Mouse (Mus musculus) thymus, adult 2 months (tissue): ENCODE results near the gene Rasa4. TPM values are rescaled to one million over a fixed set of nuclear protein-coding genes. Genes with fewer than 3 reads are reported as not detected.
A peak's percentile ranks its signal among the peaks of the same experiment; 100 is the strongest.

ENCODE experiments used
- DNase-seq: peaks from one replicate; pipeline ENCODE4 v3.0.0; 2021
- H3K27ac ChIP-seq: fragments of 200-500 bp; 2 replicates; pipeline ENCODE4 v1.5.1; 2012; ENCODE audit warnings: low read length, control low read depth; ENCODE audit not compliant: control insufficient read depth, insufficient read depth
- H3K27me3 ChIP-seq: fragments of 200-500 bp; 2 replicates; pipeline ENCODE4 v1.6.1; 2012; ENCODE audit warnings: mild to moderate bottlenecking, low read length, moderate library complexity, mixed read lengths; ENCODE audit not compliant: control insufficient read depth, insufficient read depth
- H3K36me3 ChIP-seq: fragments of 200-500 bp; 2 replicates; pipeline ENCODE4 v1.6.1; 2012; ENCODE audit warnings: mild to moderate bottlenecking, low read length, moderate library complexity; ENCODE audit not compliant: control insufficient read depth, insufficient read depth
- H3K4me1 ChIP-seq: fragments of 200-500 bp; replicated peaks from 2 replicates; pipeline ENCODE4 v1.6.1; 2012; ENCODE audit warnings: low read length; ENCODE audit not compliant: control insufficient read depth, insufficient read depth
- H3K4me3 ChIP-seq: fragments of 200-500 bp; 2 replicates; pipeline ENCODE4 v1.5.1; 2012; ENCODE audit warnings: mild to moderate bottlenecking, low read length, control low read depth, moderate library complexity; ENCODE audit not compliant: control insufficient read depth, insufficient read depth
- CTCF ChIP-seq: fragments of 200-500 bp; IDR thresholded peaks from 2 replicates; pipeline ENCODE4 v1.5.1; 2012; ENCODE audit warnings: mild to moderate bottlenecking, control low read depth, low read length, moderate library complexity, borderline replicate concordance; ENCODE audit not compliant: control insufficient read depth, poor library complexity, insufficient read depth; ENCODE audit errors: extremely low read depth
- POLR2A ChIP-seq: fragments of 200-500 bp; IDR thresholded peaks from 2 replicates; pipeline ENCODE4 v1.6.1; 2012; ENCODE audit warnings: mild to moderate bottlenecking, low read length, control low read depth, moderate library complexity; ENCODE audit not compliant: control insufficient read depth, poor library complexity, insufficient read depth; ENCODE audit errors: extremely low read depth
- WGBS: fragments of 180-500 bp; shearing (Covaris S2); methylation state at CpG from one replicate; pipeline ENCODE4 v1.1.7; 2018; 5-methylcytosine and 5-hydroxymethylcytosine counted together
- polyA plus RNA-seq: library from polyadenylated mRNA; depleted of rRNA; stranded (reverse); fragments of >200 nt; gene quantifications from 2 replicates; pipeline ENCODE4 v1.2.3, GENCODE M21; 2012

Rasa4 gene
- polyA plus RNA-seq, 1 experiment = 37.5 TPM

DNA sequence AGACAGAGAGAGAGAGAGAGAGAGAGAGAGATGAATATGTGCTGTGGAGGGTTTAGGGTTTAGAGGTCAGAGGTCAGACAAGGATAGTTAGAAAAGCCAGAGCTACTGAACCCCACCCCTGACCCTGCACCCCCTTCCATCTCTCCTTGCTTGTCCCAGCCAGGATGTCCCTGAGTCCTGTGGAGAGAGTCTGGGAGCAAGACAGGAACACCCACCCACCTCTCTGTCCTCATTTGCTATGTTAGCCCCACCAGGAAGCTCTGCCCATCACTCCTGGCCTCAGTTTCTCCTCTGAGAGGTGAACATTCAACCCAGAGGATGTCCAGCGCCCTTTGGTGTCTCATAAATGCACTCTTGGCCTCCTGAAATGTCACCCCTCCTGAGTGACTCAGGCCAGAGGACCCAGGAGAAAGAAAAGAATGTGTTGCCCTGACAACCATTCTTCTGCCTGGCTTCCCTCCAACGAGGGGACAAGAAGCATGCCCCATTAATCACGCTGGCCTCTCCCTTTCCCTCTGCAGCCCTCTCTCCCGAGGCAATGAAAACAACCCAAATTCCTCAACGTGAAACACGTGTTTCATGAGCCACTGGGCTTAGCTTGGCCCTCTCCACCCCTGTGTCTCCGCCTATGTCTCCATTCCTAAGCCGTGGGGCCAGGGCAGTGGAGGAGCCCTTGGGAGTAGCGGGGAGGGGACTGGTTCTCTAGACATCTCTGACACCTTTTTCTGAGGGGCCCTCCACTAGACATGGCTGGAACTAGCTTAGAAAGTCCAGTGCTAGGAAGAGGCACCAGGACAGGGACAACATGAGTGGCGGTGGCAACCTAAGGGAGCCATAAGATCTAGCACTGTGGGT is 32.3 kb upstream of the Rasa4 start:
- DNase-seq = no peak
- WGBS = 63% methylated on average over 10 of the region's 10 CpGs
- H3K27me3 ChIP-seq = no peaks in the 10 kb centered on the region

DNA sequence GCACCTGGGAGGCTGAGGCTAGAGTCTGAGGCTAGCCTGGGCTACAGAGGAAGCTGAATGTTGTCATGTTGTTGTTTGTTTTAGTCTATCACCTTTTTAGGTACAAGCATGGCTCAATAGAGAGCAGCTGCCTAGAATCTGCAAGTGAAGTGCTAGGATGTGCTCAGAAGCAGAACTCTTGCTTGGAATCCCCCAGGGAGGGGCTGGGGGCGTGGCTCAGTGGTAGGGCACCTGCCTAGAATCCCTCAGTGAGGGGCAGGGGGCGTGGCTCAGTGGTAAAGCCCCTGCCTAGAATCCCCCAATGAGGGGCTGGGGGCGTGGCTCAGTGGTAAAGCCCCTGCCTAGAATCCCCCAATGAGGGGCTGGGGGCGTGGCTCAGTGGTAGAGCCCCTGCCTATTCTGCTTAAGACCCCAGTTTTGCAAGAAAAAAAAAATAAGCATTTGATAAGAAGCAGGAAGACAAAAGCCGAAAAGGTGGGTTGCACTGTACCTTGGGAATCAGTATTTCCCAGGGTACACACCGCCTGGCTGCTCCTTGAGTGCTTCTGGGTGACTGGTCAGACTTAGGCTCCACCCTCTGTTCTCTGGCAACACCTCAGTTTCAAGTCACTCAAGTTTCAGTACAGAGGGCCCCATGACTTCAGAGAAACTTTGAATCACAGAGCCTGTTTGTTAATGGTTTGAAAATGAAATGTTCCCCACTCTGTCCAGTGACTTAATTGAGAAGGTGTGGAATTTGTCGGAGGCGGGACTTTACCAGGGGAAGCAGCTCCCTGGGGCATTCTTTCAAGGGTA is 30.7 kb upstream of the Rasa4 start:
- H3K4me1 ChIP-seq = 0 out of 2 replicates have a peak, but pooled peaks cover 3% of the 10 kb centered on the region
- WGBS = 90% methylated on average over 8 of the region's 8 CpGs
- no peak for TF ChIP-seq POLR2A
- no peaks in the 10 kb centered on the region for H3K36me3 ChIP-seq
- H3K27me3 ChIP-seq = no peaks in the 10 kb centered on the region
- DNase-seq = no peak
- H3K4me3 ChIP-seq = no peak overlapping the region
- H3K27ac ChIP-seq = no peak overlapping the region

More for the DNA sequence above, 32.3 kb upstream of the Rasa4 start:
- no peak overlapping the region for H3K27ac ChIP-seq
- H3K4me1 ChIP-seq = 0 out of 2 replicates have a peak, but pooled peaks cover 3% of the 10 kb centered on the region
- TF ChIP-seq POLR2A (no peak), CTCF (no peak)
- H3K36me3 ChIP-seq = no peaks in the 10 kb centered on the region
- no peak overlapping the region for H3K4me3 ChIP-seq

DNA sequence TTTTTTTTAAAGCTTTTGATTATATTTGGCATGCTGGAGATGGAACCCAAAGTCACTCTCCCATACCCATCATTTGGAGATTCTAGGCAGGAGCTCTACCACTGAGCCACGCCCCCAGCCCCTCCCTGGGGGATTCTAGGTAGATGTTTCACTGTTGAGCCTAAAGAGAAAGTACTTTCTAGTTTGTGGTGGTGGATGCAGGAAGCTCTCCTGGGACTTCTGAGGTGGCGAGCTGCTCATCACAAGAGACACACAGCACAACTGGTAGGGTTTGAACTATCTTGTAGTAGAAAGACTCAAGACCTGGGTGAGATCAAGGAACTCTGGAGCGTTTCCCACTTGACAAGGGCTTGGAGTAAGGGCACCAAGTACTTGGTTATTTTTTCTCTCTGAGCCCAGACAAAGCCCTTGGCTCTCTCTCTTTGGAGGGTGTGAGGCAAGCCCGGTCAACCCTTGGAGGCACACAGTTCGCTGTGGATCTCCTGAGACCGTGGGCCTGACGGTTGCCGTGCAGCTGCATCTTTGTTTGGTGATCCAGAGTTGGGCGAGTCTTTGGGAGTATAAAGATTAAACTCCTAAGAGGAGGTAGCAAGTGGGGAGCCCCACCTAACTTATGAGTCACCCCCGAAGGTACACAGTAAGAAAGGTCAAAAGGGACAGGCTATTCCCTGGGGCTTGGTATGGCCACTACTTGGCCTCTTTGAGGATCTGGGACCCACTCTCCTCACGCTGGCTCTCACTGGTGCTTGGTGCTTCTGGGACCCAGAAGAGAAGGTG is 29.2 kb upstream of the Rasa4 start, which contains the start of gene Upk3bl:
TSS of gene Upk3bl (plus strand) at position 192 of the 777 bp plus-strand sequence.
- Histone ChIP-seq H3K27me3 (no peaks in the 10 kb centered on the region), H3K4me1 (0 out of 2 replicates have a peak, but pooled peaks cover 3% of the 10 kb centered on the region), H3K4me3 (no peak within 1 kb of the TSS), H3K36me3 (no peaks in the 10 kb centered on the region), H3K27ac (no peak within 1 kb of the TSS)
- TF ChIP-seq CTCF (no peak), POLR2A (no peak)
- DNase-seq = no peak
- WGBS = 79% methylated on average over 11 of the region's 11 CpGs

DNA sequence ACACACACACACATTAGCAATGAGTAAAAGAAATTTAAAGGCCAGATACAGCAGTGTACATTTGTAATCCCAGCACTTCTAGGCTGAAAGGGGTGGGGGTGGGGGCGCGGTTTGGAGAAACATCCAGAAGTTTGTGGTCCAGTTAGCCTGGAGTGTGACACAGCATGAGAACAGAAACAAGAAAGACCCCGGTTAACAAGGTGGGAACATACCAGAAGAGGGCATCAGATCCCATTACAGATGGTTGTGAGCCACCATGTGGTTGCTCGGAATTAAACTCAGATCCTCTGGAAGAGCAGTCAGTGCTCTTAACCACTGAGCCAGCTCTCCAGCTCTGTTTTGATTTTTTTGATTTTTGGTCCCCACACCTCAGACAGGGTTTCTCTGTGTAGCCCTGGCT is 27.7 kb upstream of the Rasa4 start:
- Histone ChIP-seq H3K4me3 (no peak overlapping the region), H3K4me1 (0 out of 2 replicates have a peak, but pooled peaks cover 3% of the 10 kb centered on the region), H3K27me3 (no peaks in the 10 kb centered on the region), H3K36me3 (no peaks in the 10 kb centered on the region), H3K27ac (no peak overlapping the region)
- WGBS = 77% methylated on average over 4 of the region's 4 CpGs
- no peak for TF ChIP-seq CTCF
- no peak for TF ChIP-seq POLR2A
- no peak for DNase-seq

DNA sequence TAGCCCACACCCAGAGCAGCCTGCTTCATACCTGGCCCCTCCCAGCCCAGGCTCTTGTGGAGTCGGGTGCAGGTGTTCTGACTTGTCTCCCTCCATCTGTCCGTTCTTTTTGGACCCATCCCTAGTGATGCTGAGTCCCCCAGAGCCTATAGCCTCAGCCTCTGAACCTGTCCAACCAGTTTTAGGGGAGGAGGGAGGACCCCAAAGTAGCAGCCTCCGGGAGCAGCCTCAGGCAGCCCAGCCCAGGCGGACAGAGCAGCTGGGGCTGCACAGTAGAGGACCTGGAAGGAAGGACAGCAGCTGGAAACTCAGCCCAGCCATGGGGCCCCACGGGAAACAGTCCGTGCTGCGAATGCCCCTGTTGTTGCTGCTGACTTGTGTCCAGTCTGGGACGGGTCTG is 26.6 kb upstream of the Rasa4 start:
- 0 out of 2 replicates have a peak, but pooled peaks cover 3% of the 10 kb centered on the region for H3K4me1 ChIP-seq
- no peaks in the 10 kb centered on the region for H3K36me3 ChIP-seq
- no peaks in the 10 kb centered on the region for H3K27me3 ChIP-seq
- no peak overlapping the region for H3K27ac ChIP-seq
- no peak for DNase-seq
- no peak overlapping the region for H3K4me3 ChIP-seq
- WGBS = 58% methylated on average over 8 of the region's 8 CpGs
- TF ChIP-seq CTCF = no peak
- TF ChIP-seq POLR2A = no peak

DNA sequence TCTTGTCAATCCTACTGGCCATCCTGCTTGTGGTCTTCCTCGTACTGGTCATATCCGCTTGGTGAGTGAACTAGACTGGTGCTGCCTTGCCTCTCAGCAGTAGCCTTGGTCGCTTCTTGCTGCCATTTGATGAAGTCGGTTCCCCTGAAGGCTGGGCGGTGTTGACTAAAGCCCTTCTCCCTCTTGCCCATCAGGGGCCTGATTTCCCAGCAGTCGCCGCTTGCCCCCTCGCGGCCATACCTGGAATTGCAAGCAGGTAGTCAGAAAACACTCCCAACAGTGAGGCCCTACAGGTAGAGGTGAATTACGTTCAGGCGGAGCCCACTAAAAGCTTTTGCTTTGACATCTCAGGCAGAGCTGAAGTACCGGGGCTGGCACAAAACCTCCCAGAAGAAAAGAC is 22.1 kb upstream of the Rasa4 start:
- H3K27me3 ChIP-seq = no peaks in the 10 kb centered on the region
- DNase-seq = peak; percentile 76
- WGBS = 24% methylated on average over 12 of the region's 12 CpGs
- no peak overlapping the region for H3K27ac ChIP-seq
- no peaks in the 10 kb centered on the region for H3K4me1 ChIP-seq
- H3K36me3 ChIP-seq = no peaks in the 10 kb centered on the region
- peak; percentile 86; the same call in 1 of the 2 replicates for TF ChIP-seq CTCF
- TF ChIP-seq POLR2A = no peak
- H3K4me3 ChIP-seq = no peak overlapping the region
